Mouse (Mus musculus): Measurements from ENCODE around the gene Sik2. TPM values are rescaled to one million over a fixed set of nuclear protein-coding genes. Genes with fewer than 3 reads are reported as not detected.
A peak's percentile ranks its signal among the peaks of the same experiment; 100 is the strongest.

Sik2 gene
- 10 to 100 TPM; 45.9 to 57.5 TPM for total RNA-seq (2021)

DNA sequence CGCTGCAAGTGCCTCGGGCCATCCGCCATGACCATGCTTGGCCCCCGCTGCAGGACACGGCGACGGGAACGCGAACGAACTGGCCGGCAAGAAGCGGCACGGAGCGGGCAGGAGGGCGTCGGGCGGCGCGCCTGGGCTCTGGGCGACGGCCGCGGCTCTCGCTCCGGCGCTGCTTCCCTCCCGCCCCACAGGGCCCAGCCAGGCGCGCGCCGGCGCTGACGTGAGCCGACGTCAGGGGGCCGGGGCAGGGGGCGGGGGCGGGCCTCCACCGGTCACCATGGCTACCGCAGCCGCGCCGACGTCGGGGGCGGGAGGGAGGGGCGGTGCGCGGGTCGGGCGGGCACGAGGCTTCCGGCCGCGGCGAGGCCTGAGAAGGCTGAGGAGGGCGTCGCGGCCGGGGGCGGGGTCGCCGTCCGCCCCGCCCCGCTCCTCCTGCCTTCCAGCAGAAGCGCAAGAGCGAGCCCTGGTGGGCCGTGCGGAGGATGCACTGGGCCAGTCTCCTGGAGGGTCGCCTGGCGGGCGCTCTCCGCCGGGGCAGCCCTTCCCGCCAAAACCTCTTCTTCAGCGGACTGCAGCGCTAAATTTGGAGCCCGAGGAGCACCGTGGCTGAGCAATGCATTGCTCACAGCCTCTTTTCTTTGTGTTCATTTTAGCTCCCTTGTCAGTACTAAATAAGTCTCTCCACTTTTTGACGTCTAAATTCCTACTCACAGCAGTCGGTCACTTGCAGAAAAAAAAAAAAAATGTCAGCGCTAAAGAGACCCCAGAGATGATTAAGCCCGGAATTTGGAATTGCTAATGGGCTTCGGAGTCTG lies at the start of gene Sik2:
TSS of gene Sik2 (minus strand) at position 233 of the 815 bp plus-strand sequence.
- intact Hi-C loops (cut with DNase I) = loop anchor here (2.0 to 5.0 kb wide), 3 partner anchors 128 to 160 kb away; no protein-coding TSS in a partner anchor
- DNase-seq (ENCODE audit: low spot score in 2 of 2) = peak; percentile 80 to 90

DNA sequence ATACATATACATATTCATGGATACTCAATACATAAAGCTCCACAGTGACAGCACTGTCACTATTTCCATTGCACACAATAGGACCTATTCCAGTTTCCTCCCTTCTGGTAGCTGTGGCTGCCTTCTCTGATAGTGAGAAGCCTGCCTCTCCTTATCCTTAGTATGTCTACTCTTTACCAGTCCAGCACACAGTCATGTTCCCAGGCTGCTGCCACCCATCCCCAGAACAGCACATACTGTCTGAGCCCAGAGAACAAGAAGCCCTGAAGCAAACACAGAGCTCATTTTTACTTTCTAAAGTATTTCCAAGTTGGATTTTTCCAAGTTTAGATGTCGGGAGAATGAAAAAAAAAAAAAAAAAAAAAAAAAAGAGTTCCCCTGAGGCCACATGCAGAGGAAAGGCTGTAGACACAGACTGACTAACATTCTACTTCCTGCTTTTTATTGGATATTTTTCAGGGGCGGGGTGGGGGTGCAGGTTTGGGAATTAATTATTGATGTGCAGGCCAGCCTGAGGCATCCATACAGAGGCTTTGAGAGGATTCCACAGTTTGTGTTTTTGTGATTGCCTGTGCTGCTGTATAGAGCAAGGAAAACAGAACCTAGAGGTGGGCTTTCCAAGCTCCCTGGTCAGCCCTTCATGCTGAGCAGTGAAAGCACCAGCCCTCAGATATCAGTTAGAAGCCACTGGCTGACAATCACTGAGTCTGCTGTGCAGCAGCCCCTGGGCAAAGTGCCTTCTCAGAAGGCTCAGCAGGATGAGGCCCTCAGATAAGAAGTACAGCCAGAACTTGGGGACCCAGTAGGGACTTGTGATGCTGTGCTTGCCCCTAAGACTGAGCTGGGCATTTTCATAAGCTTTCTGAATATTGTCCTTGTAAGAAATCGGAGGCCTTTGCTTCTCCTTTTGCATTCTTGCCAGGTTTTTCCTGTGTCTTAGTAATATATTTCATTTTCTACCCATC lies 47.8 kb upstream of the Sik2 start:
- intact Hi-C loops (cut with DNase I) = no loop called here

DNA sequence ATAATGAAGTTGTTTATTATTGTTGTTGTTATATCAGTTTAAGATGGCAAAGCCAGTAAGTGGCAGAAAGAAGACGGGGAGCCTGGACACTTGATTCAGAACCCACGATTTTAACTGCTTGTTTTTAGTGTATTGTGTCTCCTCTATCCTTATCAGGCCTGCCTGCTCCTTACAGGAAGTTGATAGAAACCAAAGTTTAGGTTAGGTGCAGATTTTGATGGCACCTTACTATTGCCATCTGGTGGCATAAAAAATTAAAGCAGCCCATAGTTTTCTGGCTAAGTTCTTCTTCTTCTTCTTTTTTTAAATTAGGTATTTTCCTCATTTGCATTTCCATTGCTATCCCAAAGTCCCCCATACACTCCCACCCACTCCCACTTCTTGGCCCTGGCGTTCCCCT lies 43.3 kb upstream of the Sik2 start:
- DNase-seq (ENCODE audit: low spot score in 2 of 2) = no peak
- intact Hi-C loops (cut with DNase I) = loop anchor here (5.0 kb wide), 1 partner anchor 205 kb away; the partner anchor contains the start of gene Ppp2r1b

More for the DNA sequence above, 47.8 kb upstream of the Sik2 start:
- DNase-seq (ENCODE audit: low spot score in 2 of 2) = peak in 1 of 2 experiments; percentile 25

DNA sequence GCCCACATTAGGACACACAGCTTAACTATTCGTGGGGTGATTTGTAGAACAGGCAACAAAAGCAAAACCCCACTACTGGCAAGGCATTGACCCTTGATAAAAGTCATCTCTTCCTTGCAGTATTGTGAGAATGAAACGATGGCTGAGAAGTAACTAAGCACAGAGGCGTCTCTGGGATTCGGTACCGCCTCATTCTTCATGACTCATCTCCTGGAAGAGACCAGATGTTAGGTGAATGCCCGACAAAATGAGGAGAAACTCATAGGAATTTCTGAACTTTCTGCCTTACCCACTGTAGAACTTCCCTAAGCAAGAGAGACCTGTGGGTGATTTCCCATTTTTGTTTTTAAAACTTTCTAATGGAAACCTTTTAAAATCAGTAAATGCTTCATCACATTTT lies 33.3 kb upstream of the Sik2 start:
- no peak for DNase-seq (ENCODE audit: low spot score in 2 of 2)
- intact Hi-C loops (cut with DNase I) = no loop called here

DNA sequence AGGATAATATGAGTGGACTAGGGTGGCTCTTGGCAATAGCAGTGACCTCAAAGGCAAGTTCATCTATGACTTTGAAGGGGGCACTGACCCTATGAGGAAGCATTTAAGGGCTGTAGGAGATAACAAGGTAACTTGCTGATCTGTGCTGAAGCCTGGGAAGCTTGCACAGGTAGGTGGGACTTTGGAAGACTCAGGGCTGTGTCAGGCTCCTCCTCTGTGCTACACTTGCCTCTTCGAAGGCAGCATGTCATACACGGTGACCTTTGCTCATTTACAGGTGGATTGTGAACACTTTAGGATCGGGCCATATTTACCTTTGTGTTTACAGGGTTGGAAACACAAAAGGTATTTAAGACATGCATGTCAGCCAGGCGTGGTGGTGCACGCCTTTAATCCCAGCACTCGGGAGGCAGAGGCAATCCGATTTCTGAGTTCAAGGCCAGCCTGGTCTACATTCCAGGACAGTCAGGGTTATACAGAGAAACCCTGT lies 32.7 kb upstream of the Sik2 start:
- intact Hi-C loops (cut with DNase I) = no loop called here
- DNase-seq (ENCODE audit: low spot score in 2 of 2) = no peak

DNA sequence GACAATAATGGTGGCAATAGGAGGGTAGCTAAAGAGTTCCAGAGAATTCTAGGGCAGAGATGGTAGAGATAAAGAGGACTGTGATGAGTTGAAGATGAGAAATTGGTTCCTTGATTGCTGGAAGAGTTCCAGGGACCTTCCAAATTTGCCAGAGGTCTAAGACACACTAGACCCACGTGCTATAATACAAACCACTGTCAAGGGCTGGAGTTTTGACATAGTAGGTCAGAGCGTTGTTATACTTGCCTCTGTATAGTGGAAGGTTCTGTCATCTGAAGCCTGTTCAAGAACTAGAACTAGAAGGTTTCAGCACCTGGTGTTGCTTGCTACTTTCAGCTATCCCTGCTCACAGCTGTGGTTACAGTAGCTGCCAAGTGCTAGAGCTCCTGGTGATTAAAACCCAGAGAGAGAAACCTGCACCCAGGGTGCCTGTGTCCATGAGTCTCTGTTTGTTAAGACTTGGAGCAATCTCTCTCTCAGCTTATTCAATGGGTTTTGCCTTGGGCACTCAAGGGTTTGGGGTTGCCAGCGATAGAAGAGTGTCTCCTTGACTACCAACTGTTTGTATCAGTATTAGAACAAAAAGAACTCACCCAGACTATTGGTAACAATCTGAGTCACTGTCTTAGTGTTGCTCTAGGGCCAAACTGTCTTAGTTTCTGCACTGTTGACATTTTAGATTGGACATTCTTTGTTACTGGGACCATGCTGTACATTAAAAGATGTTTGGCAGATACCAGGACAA lies 24.1 kb upstream of the Sik2 start:
- no peak for DNase-seq (ENCODE audit: low spot score in 2 of 2)
- intact Hi-C loops (cut with DNase I) = no loop called here

DNA sequence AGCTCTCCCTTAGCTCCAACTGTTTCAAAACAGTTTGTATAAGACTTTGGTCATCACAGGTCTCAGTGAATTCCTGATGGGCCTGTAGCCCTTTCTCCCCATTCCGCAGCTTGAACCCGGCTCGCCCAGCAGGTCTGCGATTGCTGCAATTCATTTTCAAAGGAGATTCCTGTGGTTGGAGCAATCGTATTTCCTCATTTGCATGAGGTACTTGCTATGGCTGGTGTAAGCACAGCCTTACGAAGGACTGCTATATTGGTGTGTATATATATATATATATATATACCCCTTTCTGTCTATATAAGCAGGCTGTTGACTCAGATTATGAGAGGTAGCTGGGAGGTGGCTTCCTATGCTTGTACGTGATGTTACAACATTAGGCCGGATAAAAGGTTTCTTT lies 23.4 kb upstream of the Sik2 start:
- intact Hi-C loops (cut with DNase I) = no loop called here

DNA sequence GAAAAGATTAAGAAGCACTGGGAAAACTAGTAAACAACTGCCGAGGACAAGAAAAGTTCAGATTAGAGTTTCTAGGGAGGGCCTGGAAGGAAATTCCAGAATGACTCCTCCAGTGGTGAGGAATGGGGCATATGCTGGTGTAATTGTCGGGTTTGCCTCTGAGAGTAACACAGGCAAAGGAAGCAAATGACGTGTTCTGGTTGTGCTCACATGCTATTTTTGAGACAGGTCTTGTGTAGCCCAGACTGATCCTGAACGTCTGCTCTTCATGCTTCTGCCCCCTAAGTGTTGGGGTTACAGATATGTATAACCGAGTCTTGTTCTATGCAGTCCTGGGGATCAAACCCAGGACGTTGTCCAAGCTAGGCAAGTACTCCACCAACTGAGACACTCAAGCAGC lies 22.7 kb upstream of the Sik2 start:
- intact Hi-C loops (cut with DNase I) = no loop called here
- DNase-seq (ENCODE audit: low spot score in 2 of 2) = no peak

More for the DNA sequence above, 23.4 kb upstream of the Sik2 start:
- DNase-seq (ENCODE audit: low spot score in 2 of 2) = no peak

DNA sequence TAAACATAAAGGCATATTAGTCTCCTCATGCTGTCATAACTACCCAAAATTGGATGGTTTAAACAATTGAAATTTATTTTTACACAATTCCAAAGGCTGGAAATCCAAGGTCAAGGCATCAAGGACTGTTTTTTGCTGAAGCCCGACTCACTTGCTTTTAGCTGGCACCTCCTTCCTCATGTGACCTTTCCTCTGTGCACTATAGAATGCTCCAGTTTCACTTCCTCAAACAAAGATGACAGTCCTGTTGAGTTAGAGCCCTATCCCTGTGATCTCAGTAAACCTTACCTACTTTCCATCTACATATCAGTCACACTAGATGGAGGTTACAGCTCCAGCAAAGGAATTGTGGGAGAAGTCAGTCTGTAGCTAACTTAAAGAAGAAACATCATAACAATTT lies 21.3 kb upstream of the Sik2 start:
- DNase-seq (ENCODE audit: low spot score in 2 of 2) = no peak
- intact Hi-C loops (cut with DNase I) = no loop called here

DNA sequence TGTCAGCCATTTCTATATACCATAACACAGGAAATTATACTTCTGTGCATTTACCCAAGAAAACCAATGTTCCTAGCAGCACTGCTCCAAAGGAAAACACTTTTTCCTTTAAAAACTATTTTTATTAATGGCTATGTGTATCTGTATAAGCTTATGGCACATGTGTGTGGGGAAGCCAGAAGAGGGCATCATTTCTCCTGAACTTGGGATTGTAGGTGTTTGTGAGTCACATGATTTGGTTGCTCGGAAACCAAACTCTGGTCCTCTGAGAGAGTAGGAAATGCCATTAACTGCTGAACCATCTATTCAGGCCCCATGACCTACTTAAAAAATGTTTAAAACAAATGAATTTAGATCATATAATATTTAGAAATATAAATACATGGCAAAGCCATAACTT lies 18.1 kb upstream of the Sik2 start:
- intact Hi-C loops (cut with DNase I) = no loop called here

DNA sequence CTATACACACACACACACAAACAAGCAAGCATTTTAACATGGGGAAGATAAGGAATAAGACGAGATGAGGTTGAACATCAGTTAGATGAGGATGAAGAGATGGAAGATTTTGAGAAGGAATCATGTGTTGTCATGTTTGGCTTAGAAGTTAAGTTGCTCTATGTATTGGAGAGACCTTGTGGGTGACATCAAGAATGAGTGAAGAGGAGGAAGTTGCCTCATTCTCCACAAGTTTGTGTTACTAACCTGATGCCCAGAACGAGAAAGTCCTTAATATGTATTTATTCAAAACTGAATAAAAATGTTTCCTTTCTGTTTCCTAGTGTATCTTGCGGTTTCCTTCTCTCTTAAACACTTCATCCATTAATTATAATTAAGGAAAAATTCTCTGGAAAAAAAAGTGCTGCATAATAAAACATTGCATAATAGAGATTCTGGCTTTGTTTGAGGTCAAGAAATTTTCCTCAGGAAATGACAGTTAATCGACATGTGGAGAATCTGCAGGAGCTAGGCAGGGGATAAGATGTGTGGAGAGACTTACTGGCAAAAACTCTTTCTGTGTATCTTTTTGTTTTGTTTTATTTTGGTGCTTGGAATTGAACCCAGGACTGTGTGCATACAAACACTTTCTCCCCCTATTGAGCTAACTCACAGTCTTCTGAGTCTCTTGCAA lies 12.4 kb upstream of the Sik2 start:
- DNase-seq (ENCODE audit: low spot score in 2 of 2) = no peak
- intact Hi-C loops (cut with DNase I) = no loop called here

More for the DNA sequence above, 18.1 kb upstream of the Sik2 start:
- DNase-seq (ENCODE audit: low spot score in 2 of 2) = no peak

DNA sequence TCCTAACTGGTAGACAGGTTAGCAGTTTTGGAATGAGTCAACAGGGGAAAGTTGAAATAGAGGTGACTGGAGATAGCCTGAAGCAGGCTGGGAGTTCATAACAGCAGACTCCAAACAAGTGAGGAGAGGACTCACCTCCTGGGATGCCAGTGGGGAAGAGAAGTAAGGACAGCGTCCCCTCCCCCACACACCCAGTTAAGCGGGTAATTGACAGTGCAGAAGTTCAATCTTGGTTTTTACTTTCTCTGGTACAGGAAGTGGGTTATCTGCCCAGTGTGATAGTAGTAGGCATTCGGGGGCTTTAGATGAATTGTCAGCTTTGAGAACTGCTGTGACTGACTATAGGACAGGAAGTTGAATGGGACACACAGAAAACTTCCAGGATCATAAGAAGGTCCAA lies 11.5 kb upstream of the Sik2 start:
- no peak for DNase-seq (ENCODE audit: low spot score in 2 of 2)
- intact Hi-C loops (cut with DNase I) = no loop called here

DNA sequence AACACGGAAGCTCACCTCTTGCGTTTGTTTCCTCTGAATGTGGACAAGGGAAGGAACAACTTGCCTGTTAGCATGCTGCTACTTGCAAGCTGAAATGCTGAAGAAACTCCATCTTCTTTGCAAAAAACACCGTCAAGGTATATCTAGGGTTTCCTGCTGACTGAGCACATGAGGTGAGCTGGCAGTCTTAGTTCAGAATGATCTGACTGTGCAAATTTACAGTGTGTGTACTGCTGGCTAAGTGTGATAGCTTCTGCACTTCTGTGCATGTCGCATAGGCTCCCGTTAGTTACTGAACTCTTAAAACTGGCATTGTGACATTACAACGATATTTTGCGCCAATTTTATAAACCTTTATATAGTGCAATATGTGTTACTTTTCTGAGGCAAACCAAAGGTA lies 10.8 kb upstream of the Sik2 start:
- intact Hi-C loops (cut with DNase I) = no loop called here
- DNase-seq (ENCODE audit: low spot score in 2 of 2) = no peak

DNA sequence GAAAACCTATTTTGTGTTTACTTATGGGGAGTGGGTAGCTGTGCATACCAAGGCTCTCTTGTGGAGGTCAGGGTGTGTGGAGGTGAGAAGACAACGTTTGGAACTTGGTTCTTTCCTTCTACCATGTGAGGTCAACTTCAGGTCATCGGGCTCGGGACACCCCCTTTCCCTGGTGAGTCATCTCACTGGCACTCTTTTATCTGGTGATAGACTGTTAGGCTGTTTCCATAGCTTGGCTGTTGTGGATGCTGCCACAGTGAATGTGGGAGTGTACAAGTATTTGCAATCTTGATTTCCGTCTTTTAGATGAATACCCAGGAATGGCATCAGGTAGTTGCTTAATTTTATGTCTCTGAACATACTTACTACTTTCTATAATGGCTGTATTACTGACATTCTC lies 6.9 kb upstream of the Sik2 start:
- intact Hi-C loops (cut with DNase I) = no loop called here
- no peak for DNase-seq (ENCODE audit: low spot score in 2 of 2)

DNA sequence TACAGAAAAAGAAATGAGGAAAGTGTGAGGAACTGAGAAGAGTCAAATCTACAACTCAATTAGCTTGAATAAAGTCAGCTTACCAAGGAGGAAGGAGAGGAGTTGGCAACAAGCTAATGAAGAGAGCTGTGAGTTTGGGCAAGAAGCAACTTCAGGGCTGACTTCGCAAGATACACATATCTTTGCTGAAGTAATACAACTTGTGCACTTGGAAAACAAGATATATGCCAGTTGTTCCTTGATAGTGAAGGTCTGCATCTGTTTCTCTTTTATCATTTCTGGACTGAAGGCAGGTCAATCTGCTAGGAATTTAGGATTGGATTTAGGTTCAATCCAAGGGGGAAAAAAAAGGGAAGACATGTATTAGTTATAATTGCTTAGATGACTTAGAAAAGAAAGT lies 4.8 kb upstream of the Sik2 start:
- intact Hi-C loops (cut with DNase I) = no loop called here
- DNase-seq (ENCODE audit: low spot score in 2 of 2) = no peak

DNA sequence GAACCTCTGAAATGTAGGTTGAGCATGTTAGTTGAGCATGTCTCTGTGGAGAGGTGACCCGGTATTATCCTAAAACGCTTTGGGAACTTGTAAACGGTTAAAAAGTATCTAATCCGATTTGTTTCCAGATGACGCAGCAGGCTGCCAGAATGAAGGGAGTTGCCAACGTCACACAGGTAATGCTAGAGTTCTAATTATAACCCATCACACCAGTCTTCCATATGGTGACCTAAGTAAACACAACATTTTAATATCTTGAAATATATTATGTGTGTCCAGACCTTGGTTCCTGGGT lies 730 bp upstream of the Sik2 start:
- intact Hi-C loops (cut with DNase I) = loop anchor here (2.0 to 5.0 kb wide), 3 partner anchors 128 to 161 kb away; no protein-coding TSS in a partner anchor
- DNase-seq (ENCODE audit: low spot score in 2 of 2) = peak in 1 of 2 experiments; percentile 12

DNA sequence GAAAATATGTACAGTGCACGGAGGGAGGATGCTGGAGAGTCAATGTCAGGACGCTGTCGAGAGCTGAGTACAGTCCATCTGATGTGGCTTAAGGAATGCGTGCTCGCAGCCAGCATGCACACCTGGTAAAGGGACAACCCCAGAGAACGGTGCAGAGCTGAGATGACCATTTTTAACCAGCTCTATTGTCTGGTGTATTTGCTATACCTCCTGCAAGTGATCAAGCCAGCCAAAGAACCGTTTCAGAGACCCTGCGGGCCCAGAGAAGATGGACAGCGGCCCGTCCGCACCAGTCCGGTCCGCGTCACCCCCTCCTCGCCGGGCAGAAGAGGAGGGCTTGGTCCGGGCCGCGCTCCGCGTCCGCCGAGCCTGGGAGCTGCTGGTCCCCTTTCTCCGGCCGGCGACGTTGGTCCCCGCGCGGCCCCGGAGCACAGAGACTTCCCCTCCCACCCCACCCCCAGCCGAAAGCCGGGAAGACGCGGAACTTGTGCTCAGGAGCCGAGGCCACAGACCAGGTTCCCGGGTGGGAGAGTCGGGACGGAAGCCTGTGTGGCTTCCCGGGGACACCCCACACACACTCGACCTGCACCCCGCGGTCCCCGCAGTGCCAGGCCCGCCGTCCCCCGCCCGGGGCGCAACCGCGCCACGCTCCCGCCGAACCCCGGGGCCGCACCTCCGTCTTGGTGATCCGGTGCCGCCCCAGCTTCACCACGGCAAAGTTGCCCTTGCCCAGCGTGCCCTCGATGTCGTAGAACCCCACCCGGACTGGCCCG lies 619 bp downstream of the Sik2 start:
- intact Hi-C loops (cut with DNase I) = loop anchor here (2.0 to 5.0 kb wide), 3 partner anchors 129 to 159 kb away; no protein-coding TSS in a partner anchor
- peak in 1 of 2 experiments; percentile 46 for DNase-seq (ENCODE audit: low spot score in 2 of 2)

DNA sequence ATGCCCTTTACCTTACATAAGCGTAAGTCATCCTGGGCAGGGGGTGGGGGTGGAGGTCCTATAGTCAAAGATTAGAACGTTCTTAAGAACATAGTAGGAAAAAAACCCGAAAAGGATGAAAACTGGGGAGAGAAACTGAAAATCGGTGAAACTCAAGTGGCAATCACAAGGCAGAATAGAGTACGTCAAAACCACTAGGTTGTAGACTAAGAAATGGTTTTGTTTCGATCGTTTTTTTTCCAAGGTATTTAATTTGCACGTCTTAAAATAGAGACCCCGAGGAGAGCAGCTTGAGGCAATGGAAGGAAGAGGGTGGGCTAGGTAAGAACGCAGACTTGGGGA lies 1.2 kb downstream of the Sik2 start:
- DNase-seq (ENCODE audit: low spot score in 2 of 2) = no peak
- intact Hi-C loops (cut with DNase I) = loop anchor here (2.0 to 5.0 kb wide), 3 partner anchors 130 to 159 kb away; no protein-coding TSS in a partner anchor
